Mouse (Mus musculus): ENCODE data around the gene Ripk3. TPM values are rescaled to one million over a fixed set of nuclear protein-coding genes. Genes with fewer than 3 reads are reported as not detected.

Gene Ripk3
- polyA plus RNA-seq, 1 experiment from 2014 or later: 8.0 TPM

- WGBS: under 1% methylated on average over 10 of the region's 10 CpGs
- peak; percentile 73 for DNase-seq (ENCODE audit: extremely low spot score, low spot score)
- Histone ChIP-seq H3K4me3 (peak overlapping the region; percentile 72), H3K27ac (peak overlapping the region; percentile 98), H3K27me3 (ENCODE audit: poor library complexity, severe bottlenecking) (peaks cover 37% of the 10 kb centered on the region), H3K36me3 (replicated peaks) (peaks cover 25% of the 10 kb centered on the region), H3K4me1 (peaks cover 66% of the 10 kb centered on the region), H3K9me3 (no peaks in the 10 kb centered on the region)
Observed at GRCm38 (mm10) chr14:55824001-55824480, 35.4 kb upstream of the Ripk3 start.

- peak within 1 kb of the TSS; percentile 98 for H3K27ac ChIP-seq
- peaks cover 57% of the 10 kb centered on the region for H3K4me1 ChIP-seq
- DNase-seq (ENCODE audit: extremely low spot score, low spot score): peak; percentile 96
- peaks cover 17% of the 10 kb centered on the region for H3K36me3 ChIP-seq (replicated peaks)
- 0% methylated on average over 43 of the region's 46 CpGs for WGBS
- H3K4me3 ChIP-seq: peak within 1 kb of the TSS; percentile 72
- peaks cover 30% of the 10 kb centered on the region for H3K27me3 ChIP-seq (ENCODE audit: poor library complexity, severe bottlenecking)
- no peaks in the 10 kb centered on the region for H3K9me3 ChIP-seq
Observed at GRCm38 (mm10) chr14:55822991-55823762, 34.5 kb upstream of the Ripk3 start, which contains the start of gene Nfatc4. Gene Nfatc4 (plus strand): TSS chr14:55823144.

GRCm38 (mm10) chr14:55822435-55822990, 33.8 kb upstream of the Ripk3 start:
- Histone ChIP-seq H3K27ac (peak overlapping the region; percentile 98), H3K4me1 (peaks cover 51% of the 10 kb centered on the region), H3K9me3 (no peaks in the 10 kb centered on the region), H3K4me3 (peak overlapping the region; percentile 72), H3K27me3 (ENCODE audit: poor library complexity, severe bottlenecking) (peaks cover 23% of the 10 kb centered on the region), H3K36me3 (replicated peaks) (peaks cover 10% of the 10 kb centered on the region)
- WGBS: 6% methylated on average over 13 of the region's 13 CpGs
- DNase-seq (ENCODE audit: extremely low spot score, low spot score): peak; percentile 87

- no peaks in the 10 kb centered on the region for H3K36me3 ChIP-seq (replicated peaks)
- H3K4me1 ChIP-seq: peaks cover 33% of the 10 kb centered on the region
- no peak overlapping the region for H3K27ac ChIP-seq
- H3K9me3 ChIP-seq: no peaks in the 10 kb centered on the region
- no peak overlapping the region for H3K4me3 ChIP-seq
- H3K27me3 ChIP-seq (ENCODE audit: poor library complexity, severe bottlenecking): peaks cover 4% of the 10 kb centered on the region
- WGBS: 89% methylated on average over 9 of the region's 9 CpGs
- no peak for DNase-seq (ENCODE audit: extremely low spot score, low spot score)
Observed at GRCm38 (mm10) chr14:55820576-55820975, 31.9 kb upstream of the Ripk3 start.

GRCm38 (mm10) chr14:55819845-55820405, 31.3 kb upstream of the Ripk3 start:
- Histone ChIP-seq H3K4me1 (peaks cover 33% of the 10 kb centered on the region), H3K9me3 (no peaks in the 10 kb centered on the region), H3K4me3 (no peak overlapping the region), H3K36me3 (replicated peaks) (no peaks in the 10 kb centered on the region), H3K27me3 (ENCODE audit: poor library complexity, severe bottlenecking) (no peaks in the 10 kb centered on the region), H3K27ac (no peak overlapping the region)
- no peak for DNase-seq (ENCODE audit: extremely low spot score, low spot score)
- 78% methylated on average over 7 of the region's 7 CpGs for WGBS

- Histone ChIP-seq H3K9me3 (no peaks in the 10 kb centered on the region), H3K27me3 (ENCODE audit: poor library complexity, severe bottlenecking) (no peaks in the 10 kb centered on the region), H3K4me3 (peak overlapping the region; percentile 63), H3K4me1 (peaks cover 9% of the 10 kb centered on the region), H3K36me3 (replicated peaks) (no peaks in the 10 kb centered on the region), H3K27ac (peak overlapping the region; percentile 74)
- no peak for DNase-seq (ENCODE audit: extremely low spot score, low spot score)
- WGBS: 25% methylated on average over 17 of the region's 17 CpGs
Observed at GRCm38 (mm10) chr14:55815310-55815751, 26.7 kb upstream of the Ripk3 start.

GRCm38 (mm10) chr14:55814885-55815284, 26.2 kb upstream of the Ripk3 start:
- H3K36me3 ChIP-seq (replicated peaks): no peaks in the 10 kb centered on the region
- H3K4me3 ChIP-seq: peak overlapping the region; percentile 63
- peaks cover 9% of the 10 kb centered on the region for H3K4me1 ChIP-seq
- WGBS: 24% methylated on average over 16 of the region's 16 CpGs
- H3K9me3 ChIP-seq: no peaks in the 10 kb centered on the region
- DNase-seq (ENCODE audit: extremely low spot score, low spot score): peak; percentile 78
- peak overlapping the region; percentile 74 for H3K27ac ChIP-seq
- no peaks in the 10 kb centered on the region for H3K27me3 ChIP-seq (ENCODE audit: poor library complexity, severe bottlenecking)

- 88% methylated on average over 15 of the region's 15 CpGs for WGBS
- H3K4me1 ChIP-seq: no peaks in the 10 kb centered on the region
- no peak for DNase-seq (ENCODE audit: extremely low spot score, low spot score)
Observed at GRCm38 (mm10) chr14:55795380-55796163, 6.9 kb upstream of the Ripk3 start.

GRCm38 (mm10) chr14:55793946-55794345, 5.3 kb upstream of the Ripk3 start:
- Histone ChIP-seq H3K4me1 (no peaks in the 10 kb centered on the region), H3K36me3 (replicated peaks) (no peaks in the 10 kb centered on the region), H3K27ac (no peak overlapping the region), H3K4me3 (no peak overlapping the region), H3K9me3 (no peaks in the 10 kb centered on the region), H3K27me3 (ENCODE audit: poor library complexity, severe bottlenecking) (peaks cover 20% of the 10 kb centered on the region)
- WGBS: 70% methylated on average over 2 of the region's 2 CpGs
- no peak for DNase-seq (ENCODE audit: extremely low spot score, low spot score)

More at GRCm38 (mm10) chr14:55795380-55796163, 6.9 kb upstream of the Ripk3 start:
- H3K4me3 ChIP-seq: no peak overlapping the region
- H3K27me3 ChIP-seq (ENCODE audit: poor library complexity, severe bottlenecking): peaks cover 3% of the 10 kb centered on the region
- no peaks in the 10 kb centered on the region for H3K9me3 ChIP-seq
- H3K36me3 ChIP-seq (replicated peaks): no peaks in the 10 kb centered on the region
- no peak overlapping the region for H3K27ac ChIP-seq

GRCm38 (mm10) chr14:55793461-55793860, 4.8 kb upstream of the Ripk3 start:
- H3K27me3 ChIP-seq (ENCODE audit: poor library complexity, severe bottlenecking): peaks cover 24% of the 10 kb centered on the region
- 75% methylated on average over 2 of the region's 2 CpGs for WGBS
- no peak for DNase-seq (ENCODE audit: extremely low spot score, low spot score)

GRCm38 (mm10) chr14:55787731-55788130, 934 bp downstream of the Ripk3 start:
- WGBS: 42% methylated on average over 11 of the region's 11 CpGs

More at GRCm38 (mm10) chr14:55793461-55793860, 4.8 kb upstream of the Ripk3 start:
- no peaks in the 10 kb centered on the region for H3K36me3 ChIP-seq (replicated peaks)
- no peak overlapping the region for H3K27ac ChIP-seq
- H3K4me3 ChIP-seq: no peak overlapping the region
- H3K9me3 ChIP-seq: no peaks in the 10 kb centered on the region
- peaks cover 4% of the 10 kb centered on the region for H3K4me1 ChIP-seq

GRCm38 (mm10) chr14:55785195-55785594, 3.5 kb downstream of the Ripk3 start:
- 21% methylated on average over 6 of the region's 6 CpGs for WGBS
- Histone ChIP-seq H3K36me3 (replicated peaks) (no peaks in the 10 kb centered on the region), H3K27ac (no peak overlapping the region), H3K27me3 (ENCODE audit: poor library complexity, severe bottlenecking) (peaks cover 99% of the 10 kb centered on the region), H3K4me1 (peaks cover 49% of the 10 kb centered on the region), H3K9me3 (no peaks in the 10 kb centered on the region), H3K4me3 (no peak overlapping the region)
- DNase-seq (ENCODE audit: extremely low spot score, low spot score): no peak

More at GRCm38 (mm10) chr14:55787731-55788130, 934 bp downstream of the Ripk3 start:
- peak overlapping the region; percentile 47; the same call in 1 of the 2 replicates for H3K4me3 ChIP-seq
- no peak for DNase-seq (ENCODE audit: extremely low spot score, low spot score)
- H3K4me1 ChIP-seq: peaks cover 29% of the 10 kb centered on the region
- no peaks in the 10 kb centered on the region for H3K36me3 ChIP-seq (replicated peaks)
- peaks cover 82% of the 10 kb centered on the region for H3K27me3 ChIP-seq (ENCODE audit: poor library complexity, severe bottlenecking)
- no peak overlapping the region for H3K27ac ChIP-seq
- no peaks in the 10 kb centered on the region for H3K9me3 ChIP-seq
